Mouse (Mus musculus) stomach, embryonic 16.5 days (tissue): ENCODE measurements around the gene Fance. TPM values are rescaled to one million over a fixed set of nuclear protein-coding genes. Genes with fewer than 3 reads are reported as not detected.
"Not testable (repeated sequence)": the region's sequence is repeated elsewhere in the genome, so short reads cannot be mapped to it uniquely, and the experiment has no call there.

Experiments used
- ATAC-seq: fragments of 200-750 bp; cut with Nextera tagmentation; 2 replicates; pipeline ENCODE4 v1.8.0; 2017; ENCODE audit warnings: moderate number of reproducible peaks, moderate TSS enrichment; ENCODE audit not compliant: insufficient read depth, low FRiP score
- H3K27ac ChIP-seq: fragments of 300-500 bp; sonication (generic); 2 replicates; pipeline ENCODE4 v1.5.1; 2014; ENCODE audit warnings: low read length
- H3K27me3 ChIP-seq: fragments of 300-500 bp; sonication (generic); 2 replicates; pipeline ENCODE4 v1.6.1; 2014; ENCODE audit warnings: low read length, control low read depth, mixed read lengths; ENCODE audit not compliant: control insufficient read depth, insufficient read depth
- H3K36me3 ChIP-seq: fragments of 300-500 bp; sonication (generic); 2 replicates; pipeline ENCODE4 v1.6.1; 2014; ENCODE audit warnings: low read length; ENCODE audit not compliant: control insufficient read depth, insufficient read depth
- H3K4me1 ChIP-seq: fragments of 300-500 bp; sonication (generic); 2 replicates; pipeline ENCODE4 v1.6.1; 2014; ENCODE audit warnings: low read length, control low read depth, mixed read lengths; ENCODE audit not compliant: control insufficient read depth, insufficient read depth
- H3K4me2 ChIP-seq: fragments of 300-500 bp; sonication (generic); 2 replicates; pipeline ENCODE4 v1.6.1; 2014; ENCODE audit warnings: low read depth, low read length, mixed read lengths
- H3K4me3 ChIP-seq: fragments of 300-500 bp; sonication (generic); replicated peaks from 2 replicates; pipeline ENCODE4 v1.5.1; 2014; ENCODE audit warnings: mild to moderate bottlenecking, low read length
- H3K9ac ChIP-seq: fragments of 300-500 bp; sonication (generic); 2 replicates; pipeline ENCODE4 v1.6.1; 2014; ENCODE audit warnings: low read length
- H3K9me3 ChIP-seq: fragments of 300-500 bp; sonication (generic); replicated peaks from 2 replicates; pipeline ENCODE4 v1.6.1; 2016; ENCODE audit warnings: low read length, control low read depth; ENCODE audit not compliant: control insufficient read depth
- WGBS: fragments of 180-500 bp; shearing (Covaris S2); extraction: QIAGEN DNeasy Blood & Tissue Kit; methylation state at CpG from one replicate; pipeline ENCODE4 v1.1.7; 2014; 5-methylcytosine and 5-hydroxymethylcytosine counted together
- polyA plus RNA-seq: library from polyadenylated mRNA; unstranded; fragments of >200 nt; fragmentation: Nextera tagmentation; extraction: Ambion mirVana; gene quantifications from 2 replicates; pipeline ENCODE4 v1.2.1, GENCODE M21; 2015

Fance gene
- polyA plus RNA-seq, 1 experiment from 2014 or later: 20.4 TPM

- WGBS: 27% methylated on average over 11 of the region's 11 CpGs
- no peak for ATAC-seq
- peak overlapping the region; percentile 100 for H3K27ac ChIP-seq
- H3K4me1 ChIP-seq: peaks cover 30% of the 10 kb centered on the region
- no peaks in the 10 kb centered on the region for H3K36me3 ChIP-seq
- H3K27me3 ChIP-seq: no peaks in the 10 kb centered on the region
- H3K9ac ChIP-seq: peak overlapping the region; percentile 91
- H3K4me3 ChIP-seq: peak overlapping the region; percentile 89
- H3K9me3 ChIP-seq: no peaks in the 10 kb centered on the region
- H3K4me2 ChIP-seq: peak overlapping the region; percentile 70
Measured at GRCm38 (mm10) chr17:28352018-28352417, 38.7 kb downstream of the Fance start.

DNA sequence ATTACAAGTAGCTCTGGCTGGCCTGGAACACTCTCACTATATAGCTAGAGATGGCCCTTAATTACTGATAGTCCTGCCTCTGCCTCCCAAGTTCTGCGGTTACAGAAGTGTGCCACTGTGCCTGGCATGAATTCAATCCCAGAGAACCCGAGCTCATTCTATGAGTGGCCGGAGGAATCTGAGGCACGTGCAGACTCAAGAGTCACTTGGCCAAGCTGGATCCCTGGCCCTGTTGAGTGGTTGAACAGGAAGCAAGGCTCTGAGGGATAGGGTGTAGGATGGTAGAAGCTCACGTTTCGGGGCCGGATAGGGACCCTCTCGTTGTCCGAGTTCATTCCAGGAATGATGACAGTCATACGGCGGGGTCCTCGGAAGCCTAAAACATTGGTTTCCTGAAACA, 42.6 kb downstream of the Fance start:
- Histone ChIP-seq H3K36me3 (no peaks in the 10 kb centered on the region), H3K27me3 (no peaks in the 10 kb centered on the region), H3K9ac (no peak overlapping the region), H3K9me3 (no peaks in the 10 kb centered on the region), H3K4me2 (no peak overlapping the region), H3K4me3 (no peak overlapping the region), H3K4me1 (peaks cover 8% of the 10 kb centered on the region), H3K27ac (no peak overlapping the region)
- ATAC-seq: no peak
- 85% methylated on average over 12 of the region's 12 CpGs for WGBS

- H3K4me3 ChIP-seq, ATAC-seq, H3K4me2 ChIP-seq, H3K36me3 ChIP-seq, H3K27ac ChIP-seq, H3K27me3 ChIP-seq, H3K9ac ChIP-seq, H3K9me3 ChIP-seq: not testable (repeated sequence)
- 19% methylated on average over 24 of the region's 24 CpGs for WGBS
- peaks cover 11% of the 10 kb centered on the region for H3K4me1 ChIP-seq
Measured at GRCm38 (mm10) chr17:28358576-28359261, 45.4 kb downstream of the Fance start.

DNA sequence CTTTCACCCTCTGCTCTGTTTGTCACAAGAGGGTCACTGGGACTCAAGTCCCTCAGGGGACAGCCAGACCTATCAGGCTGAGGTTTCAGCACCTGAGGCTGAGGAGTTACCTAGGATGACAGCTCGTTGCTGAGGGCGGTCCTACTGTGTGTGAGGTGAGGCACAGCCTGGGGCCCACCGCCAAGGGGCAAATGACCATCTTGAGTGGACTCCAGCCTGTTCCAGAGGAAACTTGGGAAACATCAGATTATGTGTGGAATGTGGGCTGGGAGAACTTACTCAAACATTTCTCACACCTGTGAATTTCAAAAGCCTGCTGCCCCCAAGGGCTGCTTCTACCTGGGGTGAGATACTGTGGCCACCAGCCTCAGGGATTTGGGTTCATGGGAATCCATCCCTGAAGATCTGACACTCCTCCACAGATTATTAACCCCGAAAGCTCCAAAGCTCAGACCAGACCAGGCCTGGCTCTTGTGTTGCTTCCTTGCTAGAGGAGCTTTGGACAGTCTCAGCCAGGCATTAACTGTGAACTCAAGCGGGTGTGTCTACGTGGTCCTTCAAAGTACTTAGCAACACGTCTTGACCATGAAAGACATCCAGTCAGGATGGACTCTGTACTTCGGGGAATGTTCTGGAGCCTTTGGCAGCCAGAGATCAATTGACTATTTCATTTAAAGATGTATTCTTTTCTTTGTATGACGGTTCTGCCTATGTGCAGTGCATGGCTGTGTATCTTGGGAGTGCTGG, 47.4 kb downstream of the Fance start:
- H3K4me3 ChIP-seq: no peak overlapping the region
- H3K4me1 ChIP-seq: peaks cover 21% of the 10 kb centered on the region
- no peak overlapping the region for H3K4me2 ChIP-seq
- H3K36me3 ChIP-seq: no peaks in the 10 kb centered on the region
- no peak for ATAC-seq
- no peak overlapping the region for H3K27ac ChIP-seq
- H3K9me3 ChIP-seq: no peaks in the 10 kb centered on the region
- H3K27me3 ChIP-seq: peaks cover 21% of the 10 kb centered on the region
- H3K9ac ChIP-seq: no peak overlapping the region
- WGBS: 69% methylated on average over 9 of the region's 9 CpGs

DNA sequence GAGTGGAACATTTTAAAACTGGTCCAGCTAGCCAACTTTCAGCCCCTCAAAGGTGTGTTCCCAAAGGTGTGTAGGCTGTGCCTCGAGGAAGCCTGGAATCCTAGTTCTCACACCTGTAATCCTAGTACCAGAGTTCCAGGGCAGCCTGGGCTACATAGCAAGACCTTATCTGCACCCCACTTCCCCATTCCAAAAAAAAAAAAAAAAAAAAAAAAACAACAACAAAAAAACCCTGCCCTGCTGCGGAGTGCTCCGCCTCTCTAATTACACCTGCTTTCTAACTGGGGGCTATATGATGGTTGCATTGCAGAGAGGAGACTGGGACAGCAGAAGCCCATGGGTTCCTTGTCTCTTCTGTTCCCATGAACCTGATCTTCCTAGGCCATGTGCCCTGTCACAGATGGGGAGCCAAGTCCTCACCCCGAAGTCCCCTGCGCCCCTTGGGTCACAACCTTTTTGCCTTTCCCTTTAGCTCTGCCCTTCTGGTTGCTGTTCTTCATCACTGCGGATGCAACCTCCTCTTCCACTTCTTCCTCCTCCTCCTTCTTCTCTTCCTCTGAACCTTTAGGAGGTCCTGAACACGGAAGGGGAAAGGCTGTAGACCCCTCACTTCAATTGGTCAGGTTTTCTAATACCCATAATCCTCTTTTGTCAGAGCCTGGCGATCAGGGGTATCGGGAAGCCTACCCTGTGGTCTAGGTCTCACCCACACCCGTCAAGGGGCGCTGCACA, 48.8 kb downstream of the Fance start:
- 44% methylated on average over 11 of the region's 11 CpGs for WGBS
- Histone ChIP-seq H3K4me1 (peaks cover 21% of the 10 kb centered on the region), H3K9ac (peak overlapping the region; percentile 68)

DNA sequence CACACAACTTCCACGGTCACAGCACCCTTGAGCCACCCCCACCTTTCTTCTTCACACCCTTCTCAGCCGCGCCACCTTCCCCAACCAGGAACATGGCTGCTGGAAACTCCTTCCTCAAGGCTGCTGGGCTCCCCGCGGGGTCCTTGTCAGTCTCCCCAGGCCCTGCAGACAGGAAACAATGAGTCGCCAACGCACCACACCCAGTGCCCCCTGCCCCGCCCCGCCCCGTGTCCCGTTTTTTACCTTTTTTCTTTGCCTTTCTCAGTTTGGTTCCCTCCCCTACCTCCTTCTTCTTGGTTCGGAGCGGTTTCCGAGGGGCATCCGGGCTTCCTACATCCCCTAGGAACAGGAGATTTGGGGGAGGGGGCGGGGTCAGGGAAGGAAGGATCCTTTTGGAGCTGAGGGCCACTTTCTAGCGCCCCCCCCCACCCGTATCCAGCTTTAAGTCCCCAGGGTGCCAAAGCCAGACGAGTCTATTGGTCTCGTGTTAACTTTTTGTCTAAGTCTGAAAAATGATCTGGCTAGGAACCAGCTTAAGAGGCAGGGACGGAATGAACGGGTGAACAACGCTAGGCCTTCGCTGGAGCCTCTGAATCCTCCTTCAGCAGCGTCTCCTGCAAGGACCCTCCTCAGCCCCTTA, 49.5 kb downstream of the Fance start:
- Histone ChIP-seq H3K4me1 (peaks cover 21% of the 10 kb centered on the region), H3K27me3 (peaks cover 21% of the 10 kb centered on the region), H3K27ac (0 out of 2 replicates have a peak overlapping the region, but pooled peaks have one; percentile 33), H3K4me3 (peak overlapping the region; percentile 40), H3K4me2 (peak overlapping the region; percentile 58), H3K9me3 (no peaks in the 10 kb centered on the region), H3K9ac (peak overlapping the region; percentile 68), H3K36me3 (no peaks in the 10 kb centered on the region)
- WGBS: 4% methylated on average over 25 of the region's 25 CpGs
- ATAC-seq: no peak

More for the DNA sequence above, 48.8 kb downstream of the Fance start:
- Histone ChIP-seq H3K36me3 (no peaks in the 10 kb centered on the region), H3K4me3 (peak overlapping the region; percentile 40), H3K27me3 (peaks cover 21% of the 10 kb centered on the region), H3K4me2 (peak overlapping the region; percentile 58), H3K9me3 (no peaks in the 10 kb centered on the region), H3K27ac (no peak overlapping the region)
- no peak for ATAC-seq

DNA sequence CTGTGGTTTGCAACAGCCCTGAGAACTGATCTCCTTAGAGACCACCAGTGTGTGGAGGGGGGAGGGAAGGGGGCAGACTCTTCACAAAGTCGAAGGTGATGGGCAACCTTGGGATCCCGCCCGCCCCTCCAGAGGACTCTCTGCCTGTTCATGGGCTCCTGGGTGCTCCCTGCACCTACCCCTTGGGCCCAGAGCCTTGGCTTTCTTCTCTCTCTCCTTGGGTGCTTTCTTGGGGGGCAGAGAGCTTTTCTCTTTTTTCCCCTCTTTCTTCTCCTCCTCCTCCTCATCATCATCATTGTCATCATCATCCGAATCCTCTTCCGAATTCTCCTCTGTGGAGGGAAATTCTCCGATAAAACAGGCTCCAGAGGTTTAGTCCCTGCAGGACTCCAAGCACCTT, 50.2 kb downstream of the Fance start:
- H3K4me3 ChIP-seq: 0 out of 2 replicates have a peak overlapping the region, but pooled peaks have one; percentile 40
- H3K27me3 ChIP-seq: peaks cover 21% of the 10 kb centered on the region

DNA sequence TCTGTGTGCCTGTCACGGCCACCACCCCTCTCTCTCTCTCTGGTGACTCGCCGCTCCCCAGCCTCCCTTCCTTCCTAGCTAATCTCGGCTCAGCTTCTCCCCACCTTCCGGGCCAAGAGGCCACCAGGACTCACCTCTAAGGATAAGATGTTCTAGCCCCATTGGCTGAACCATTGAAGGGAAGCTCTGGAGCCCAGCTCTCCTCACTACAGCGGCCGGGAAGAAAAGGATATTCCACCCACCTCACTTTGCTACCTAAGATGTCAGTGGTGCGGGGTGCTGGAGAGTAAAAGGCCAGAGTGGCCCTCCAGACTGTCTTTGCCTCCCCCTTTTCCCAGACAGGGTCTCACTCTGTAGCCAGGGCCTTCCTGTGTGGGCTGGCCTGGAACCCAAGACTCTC, 51.8 kb downstream of the Fance start, which contains the start of gene Tulp1:
Gene Tulp1 (minus strand): TSS at position 101 of the 400 bp plus-strand sequence.
- peak within 1 kb of the TSS; percentile 60 for H3K9ac ChIP-seq
- no peaks in the 10 kb centered on the region for H3K36me3 ChIP-seq
- ATAC-seq: no peak
- peak within 1 kb of the TSS; percentile 28 for H3K4me3 ChIP-seq
- no peak within 1 kb of the TSS for H3K27ac ChIP-seq
- no peaks in the 10 kb centered on the region for H3K9me3 ChIP-seq
- H3K4me2 ChIP-seq: peak within 1 kb of the TSS; percentile 56
- peaks cover 21% of the 10 kb centered on the region for H3K4me1 ChIP-seq
- 47% methylated on average over 8 of the region's 8 CpGs for WGBS
- H3K27me3 ChIP-seq: peaks cover 21% of the 10 kb centered on the region

More for the DNA sequence above, 50.2 kb downstream of the Fance start:
- peaks cover 21% of the 10 kb centered on the region for H3K4me1 ChIP-seq
- no peak for ATAC-seq
- no peaks in the 10 kb centered on the region for H3K36me3 ChIP-seq
- H3K4me2 ChIP-seq: peak overlapping the region; percentile 58
- peak overlapping the region; percentile 68 for H3K9ac ChIP-seq
- 48% methylated on average over 6 of the region's 6 CpGs for WGBS
- no peaks in the 10 kb centered on the region for H3K9me3 ChIP-seq
- H3K27ac ChIP-seq: no peak overlapping the region
